Comparison of ENCODE assay signal across 8 mouse cellular contexts in the genomic region with DNA sequence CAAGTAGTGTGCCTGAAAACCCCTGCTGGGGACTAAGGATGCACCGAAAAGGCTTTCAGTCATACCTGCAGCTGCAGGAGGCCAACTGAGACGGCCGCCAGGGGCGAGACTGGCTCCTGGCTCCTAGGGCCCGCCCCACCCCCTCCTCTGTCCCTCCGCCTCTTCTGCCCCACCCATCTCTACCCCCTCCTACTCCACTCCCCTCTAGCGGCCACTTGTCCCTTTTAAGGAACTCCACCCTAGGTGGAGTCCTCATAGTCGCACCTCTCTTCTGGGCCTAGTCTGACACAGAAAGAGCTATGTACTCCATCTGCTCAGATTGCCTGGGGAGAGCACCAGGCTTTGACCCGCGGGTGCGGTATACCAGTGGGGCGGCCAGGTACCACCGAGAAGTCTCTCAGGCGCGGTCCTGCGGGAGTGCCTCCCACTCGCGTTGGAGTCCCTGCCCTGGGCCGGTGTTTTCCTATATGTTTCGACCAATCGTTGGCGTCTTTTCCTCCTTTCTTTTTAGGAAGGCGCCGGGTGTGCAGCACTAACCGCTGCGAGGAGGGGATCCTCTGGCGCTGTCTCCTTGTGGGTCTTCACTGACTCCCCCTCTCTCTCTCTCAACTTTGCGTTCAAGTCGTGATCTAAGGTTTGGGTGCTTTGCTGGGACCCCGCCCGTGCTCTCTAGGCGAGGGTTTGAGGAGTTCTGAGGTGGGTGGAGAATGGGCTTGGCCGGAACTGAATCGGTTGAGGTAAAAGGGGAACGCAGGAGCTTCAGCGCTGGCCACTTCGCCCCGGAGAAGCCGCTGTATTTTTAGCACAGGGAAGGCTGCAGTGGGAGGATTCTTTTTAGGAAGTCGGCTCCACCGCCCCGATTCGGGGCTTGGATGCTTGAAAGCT.
DNase-seq lines count a peak whose midpoint lies in the region; ATAC-seq lines count a peak whose summit lies in the region.

No protein-coding gene starts in this region.

- ATAC-seq in hindbrain, embryonic 13.5 days (ENCODE audit: low FRiP score) = peak; percentile 75

- H3K4me2 ChIP-seq in hindbrain, embryonic 13.5 days = peak overlapping the region; percentile 66

- H3K79me2 ChIP-seq in macrophage (ENCODE audit: inconsistent target) = no peaks in the 10 kb centered on the region

- peak overlapping the region; percentile 47 for H3K4me3 ChIP-seq in hindbrain, embryonic 13.5 days
- peak overlapping the region; percentile 39 for H3K4me3 ChIP-seq in macrophage (ENCODE audit: inconsistent target)

- peak overlapping the region; percentile 35; the same call in 1 of the 2 replicates for H3K27ac ChIP-seq in hindbrain, embryonic 13.5 days
- no peak overlapping the region for H3K27ac ChIP-seq in macrophage

- no peaks in the 10 kb centered on the region for H3K36me3 ChIP-seq in hindbrain, embryonic 13.5 days
- H3K36me3 ChIP-seq in macrophage (ENCODE audit: inconsistent target) = no peaks in the 10 kb centered on the region

- H3K4me1 ChIP-seq in hindbrain, embryonic 13.5 days (replicated peaks) = no peaks in the 10 kb centered on the region

- peak; percentile 35 for DNase-seq in Muller cell, postnatal 12 days (ENCODE audit: inconsistent ontology term)
- peak; percentile 22 for DNase-seq in cerebellum, adult 8-10 months
- DNase-seq in forelimb bud, embryonic 11.5 days (ENCODE audit: low read depth, low spot score) = peak; percentile 7
- DNase-seq in left cerebral cortex, adult 8-10 months (ENCODE audit: low spot score in 2 of 2) = peak; percentile 15 to 21
- peak; percentile 53 for DNase-seq in retina, postnatal 1 day
- DNase-seq in thymus, postnatal 4 days = peak; percentile 63

- H3K27me3 ChIP-seq in hindbrain, embryonic 13.5 days = no peaks in the 10 kb centered on the region

- H3K9ac ChIP-seq in hindbrain, embryonic 13.5 days = peak overlapping the region; percentile 63

- no peaks in the 10 kb centered on the region for H3K9me3 ChIP-seq in hindbrain, embryonic 13.5 days

- WGBS in hindbrain, embryonic 13.5 days = 15% methylated on average over 42 of the region's 43 CpGs
- WGBS in macrophage (ENCODE audit: missing documents) = 20% methylated on average over 39 of the region's 43 CpGs

Comparison
In these comparisons a context has a peak if more than half of its experiments do, and no peak if none do; other contexts are left out.
1. DNase-seq: peak in every context shown above with its lines; median percentile 63 in thymus, postnatal 4 days; 53 in retina, postnatal 1 day; 35 in Muller cell, postnatal 12 days; 22 in cerebellum, adult 8-10 months; 18 in left cerebral cortex, adult 8-10 months; 7 in forelimb bud, embryonic 11.5 days.